Mouse (Mus musculus): Measurements from ENCODE around the gene Micu2.

GRCm38 (mm10) chr14:57920568-57921310 is 78.3 kb downstream of the Micu2 start:
- TF ChIP-seq POLR2A (IDR thresholded peaks at IDR 0.05; ENCODE audit: insufficient read depth, low read depth, low read length) (no peak), CTCF (IDR thresholded peaks at IDR 0.05) (no peak)
